Mouse (Mus musculus) layer of hippocampus, postnatal 36 days (tissue): ENCODE data around the gene BC034090. TPM values are rescaled to one million over a fixed set of nuclear protein-coding genes. Genes with fewer than 3 reads are reported as not detected.

Experiments
- DNase-seq, 2 experiments: peaks; one replicate each; pipeline ENCODE4 v3.0.0; 2022
- total RNA-seq, 2 experiments: library from RNA; stranded (reverse); gene quantifications; 2 replicates each; pipeline ENCODE4 v1.2.3; 2021

The BC034090 gene
- total RNA-seq, 2 experiments from 2014 or later, result 5.9 to 6.7 TPM

GRCm38 (mm10) chr1:155215066-155215764 lies 29.0 kb downstream of the BC034090 start:
- DNase-seq, result peak in 1 of 2 experiments; percentile 72

- DNase-seq, result no peak
Measured at GRCm38 (mm10) chr1:155213912-155214311, 30.3 kb downstream of the BC034090 start.

- no peak for DNase-seq
Measured at GRCm38 (mm10) chr1:155212936-155213774, 31.1 kb downstream of the BC034090 start.

- peak in 1 of 2 experiments; percentile 48 for DNase-seq
Measured at GRCm38 (mm10) chr1:155212493-155212892, 31.8 kb downstream of the BC034090 start.

- no peak for DNase-seq
Measured at GRCm38 (mm10) chr1:155212081-155212480, 32.2 kb downstream of the BC034090 start.

GRCm38 (mm10) chr1:155211017-155211416 lies 33.2 kb downstream of the BC034090 start:
- peak in 1 of 2 experiments; percentile 3 for DNase-seq

GRCm38 (mm10) chr1:155210011-155210763 lies 34.1 kb downstream of the BC034090 start:
- DNase-seq, result peak in 1 of 2 experiments; percentile 45

GRCm38 (mm10) chr1:155207859-155208258 lies 36.4 kb downstream of the BC034090 start:
- no peak for DNase-seq

GRCm38 (mm10) chr1:155205822-155206660 lies 38.2 kb downstream of the BC034090 start:
- DNase-seq, result peak in 1 of 2 experiments; percentile 10

GRCm38 (mm10) chr1:155205311-155205710 lies 38.9 kb downstream of the BC034090 start:
- no peak for DNase-seq

- DNase-seq, result peak in 1 of 2 experiments; percentile 42
Measured at GRCm38 (mm10) chr1:155204560-155205162, 39.6 kb downstream of the BC034090 start.

GRCm38 (mm10) chr1:155203954-155204353 lies 40.3 kb downstream of the BC034090 start:
- no peak for DNase-seq

GRCm38 (mm10) chr1:155203101-155203500 lies 41.1 kb downstream of the BC034090 start:
- no peak for DNase-seq

- DNase-seq, result no peak
Measured at GRCm38 (mm10) chr1:155202472-155202871, 41.8 kb downstream of the BC034090 start.

- DNase-seq, result no peak
Measured at GRCm38 (mm10) chr1:155201914-155202313, 42.3 kb downstream of the BC034090 start.

- peak in 1 of 2 experiments; percentile 61 for DNase-seq
Measured at GRCm38 (mm10) chr1:155201373-155201879, 42.8 kb downstream of the BC034090 start.

- peak in 1 of 2 experiments; percentile 14 for DNase-seq
Measured at GRCm38 (mm10) chr1:155200967-155201366, 43.3 kb downstream of the BC034090 start.

GRCm38 (mm10) chr1:155199522-155199921 lies 44.7 kb downstream of the BC034090 start:
- no peak for DNase-seq

- DNase-seq, result no peak
Measured at GRCm38 (mm10) chr1:155196691-155197090, 47.6 kb downstream of the BC034090 start.

- peak in 1 of 2 experiments; percentile 62 for DNase-seq
Measured at GRCm38 (mm10) chr1:155192805-155193368, 51.4 kb downstream of the BC034090 start.

GRCm38 (mm10) chr1:155191671-155192070 lies 52.6 kb downstream of the BC034090 start:
- no peak for DNase-seq
